ENCODE assay signal across 9 mouse cellular contexts in genomic region chr7:139077283-139077682, GRCm38 (mm10). TPM values are rescaled to one million over a fixed set of nuclear protein-coding genes. Genes with fewer than 3 reads are reported as not detected.
DNase-seq lines count a peak whose midpoint lies in the region; ATAC-seq lines count a peak whose summit lies in the region.
"Had no signal": no experiment of that assay in that cellular context is flagged by ENCODE, and none has a peak within 500 bp of the region (broad histone marks: within the 10 kb centered on the region; RNA-seq: fewer than 3 reads in every experiment).

No protein-coding gene starts in this region.

- H3K27ac ChIP-seq in liver, embryonic 12.5 days: no peak overlapping the region
- H3K27ac ChIP-seq in forebrain, embryonic 14.5 days (ENCODE audit: low read depth, low read length): 0 out of 2 replicates have a peak overlapping the region, but pooled peaks have one; percentile 24
- H3K27ac ChIP-seq in limb, embryonic 15.5 days: peak overlapping the region; percentile 27
- peak overlapping the region; percentile 48 for H3K27ac ChIP-seq in stomach, embryonic 16.5 days (ENCODE audit: low read length)

- peak; percentile 8 for DNase-seq in liver
- DNase-seq in forebrain, embryonic 14.5 days (ENCODE audit: low spot score): peak; percentile 67
- DNase-seq in thymus, postnatal 0 days (ENCODE audit: low spot score): no peak
- DNase-seq in layer of hippocampus, adult 9-11 months: no peak
- DNase-seq in left cerebral cortex, postnatal 36 days (ENCODE audit: low spot score in 2 of 2): no peak
- DNase-seq: heart, adult 18-20 months had no signal

- intact Hi-C loops in left cerebral cortex, postnatal 36 days (cut with DNase I): no loop called here

- ATAC-seq in liver, embryonic 12.5 days: no peak
- peak; percentile 45 for ATAC-seq in forebrain, embryonic 14.5 days
- ATAC-seq in limb, embryonic 15.5 days (ENCODE audit: insufficient number of reproducible peaks, low FRiP score, low TSS enrichment, low read depth): peak; percentile 30; the same call in 1 of the 2 replicates
- peak; percentile 51 for ATAC-seq in stomach, embryonic 16.5 days (ENCODE audit: insufficient read depth, low FRiP score)

- peaks cover 13% of the 10 kb centered on the region; the same call in 1 of the 2 replicates for H3K27me3 ChIP-seq in liver, embryonic 12.5 days (replicated peaks)
- no peaks in the 10 kb centered on the region for H3K27me3 ChIP-seq in forebrain, embryonic 14.5 days (replicated peaks; ENCODE audit: control insufficient read depth, insufficient read depth, low read length)
- no peaks in the 10 kb centered on the region for H3K27me3 ChIP-seq in limb, embryonic 15.5 days
- no peaks in the 10 kb centered on the region for H3K27me3 ChIP-seq in stomach, embryonic 16.5 days (ENCODE audit: control insufficient read depth, insufficient read depth, low read length)

- no peak overlapping the region for H3K4me2 ChIP-seq in liver, embryonic 12.5 days
- H3K4me2 ChIP-seq in forebrain, embryonic 14.5 days (ENCODE audit: low read length): no peak overlapping the region
- no peak overlapping the region for H3K4me2 ChIP-seq in limb, embryonic 15.5 days
- H3K4me2 ChIP-seq in stomach, embryonic 16.5 days (ENCODE audit: low read depth, low read length): no peak overlapping the region

- no peaks in the 10 kb centered on the region for H3K36me3 ChIP-seq in liver, embryonic 12.5 days
- no peaks in the 10 kb centered on the region for H3K36me3 ChIP-seq in forebrain, embryonic 14.5 days (ENCODE audit: control insufficient read depth, insufficient read depth, low read length)
- no peaks in the 10 kb centered on the region for H3K36me3 ChIP-seq in limb, embryonic 15.5 days
- no peaks in the 10 kb centered on the region for H3K36me3 ChIP-seq in stomach, embryonic 16.5 days (ENCODE audit: control insufficient read depth, insufficient read depth, low read length)

- no peaks in the 10 kb centered on the region for H3K9me3 ChIP-seq in liver, embryonic 12.5 days (replicated peaks)
- no peaks in the 10 kb centered on the region for H3K9me3 ChIP-seq in forebrain, embryonic 14.5 days (replicated peaks; ENCODE audit: control insufficient read depth, low read length)
- no peaks in the 10 kb centered on the region for H3K9me3 ChIP-seq in limb, embryonic 15.5 days
- H3K9me3 ChIP-seq in stomach, embryonic 16.5 days (replicated peaks; ENCODE audit: control insufficient read depth, low read length): no peaks in the 10 kb centered on the region

- no peak overlapping the region for H3K4me3 ChIP-seq in liver, embryonic 12.5 days
- no peak overlapping the region for H3K4me3 ChIP-seq in forebrain, embryonic 14.5 days (ENCODE audit: low read depth, low read length)
- no peak overlapping the region for H3K4me3 ChIP-seq in limb, embryonic 15.5 days
- H3K4me3 ChIP-seq in stomach, embryonic 16.5 days (replicated peaks; ENCODE audit: low read length): no peak overlapping the region

- H3K9ac ChIP-seq in liver, embryonic 12.5 days: no peak overlapping the region
- H3K9ac ChIP-seq in forebrain, embryonic 14.5 days (ENCODE audit: low read length): 0 out of 2 replicates have a peak overlapping the region, but pooled peaks have one; percentile 25
- no peak overlapping the region for H3K9ac ChIP-seq in limb, embryonic 15.5 days
- H3K9ac ChIP-seq in stomach, embryonic 16.5 days (ENCODE audit: low read length): peak overlapping the region; percentile 36; the same call in 1 of the 2 replicates

- no peaks in the 10 kb centered on the region for H3K4me1 ChIP-seq in liver, embryonic 12.5 days
- peaks cover 29% of the 10 kb centered on the region for H3K4me1 ChIP-seq in forebrain, embryonic 14.5 days (ENCODE audit: control insufficient read depth, insufficient read depth, low read length)
- H3K4me1 ChIP-seq in limb, embryonic 15.5 days: peaks cover 22% of the 10 kb centered on the region
- H3K4me1 ChIP-seq in stomach, embryonic 16.5 days (ENCODE audit: control insufficient read depth, insufficient read depth, low read length): peaks cover 8% of the 10 kb centered on the region; the same call in 1 of the 2 replicates

- WGBS in liver, embryonic 12.5 days (ENCODE audit: insufficient replicate concordance): 22% methylated on average over 7 of the region's 7 CpGs
- 9% methylated on average over 7 of the region's 7 CpGs for WGBS in forebrain, embryonic 14.5 days
- WGBS in limb, embryonic 15.5 days: 20% methylated on average over 7 of the region's 7 CpGs
- 16% methylated on average over 7 of the region's 7 CpGs for WGBS in stomach, embryonic 16.5 days

RNA-seq across cellular contexts. Expression of gene Dpysl4, which starts 8.5 kb away (rescaled TPM):
- polyA plus RNA-seq in liver, embryonic 12.5 days (2016; fragmentation: Nextera tagmentation; extraction: Ambion mirVana): 0.86 and 1.2 TPM in 2 replicates
- 123 and 141 TPM in 2 replicates for polyA plus RNA-seq in forebrain, embryonic 14.5 days (2014; fragmentation: Nextera tagmentation; extraction: Ambion mirVana)
- 14.8 and 15.7 TPM in 2 replicates for polyA plus RNA-seq in limb, embryonic 15.5 days (2015; fragmentation: Nextera tagmentation; extraction: Ambion mirVana)
- 13.3 and 13.6 TPM in 2 replicates for polyA plus RNA-seq in stomach, embryonic 16.5 days (2015; fragmentation: Nextera tagmentation; extraction: Ambion mirVana)
- 0.13 and 0.22 TPM in 2 replicates for polyA plus RNA-seq in thymus, postnatal 0 days (2015; fragmentation: Nextera tagmentation; extraction: Ambion mirVana)
- 10 to 100 TPM; 55.3 to 56.0 TPM for total RNA-seq in left cerebral cortex, postnatal 36 days (2021)

Comparison
In these comparisons a context has a peak if more than half of its experiments do, and no peak if none do; other contexts are left out.
1. DNase-seq: peak in liver (single experiment) and forebrain, embryonic 14.5 days (single experiment); none in thymus, postnatal 0 days (single experiment), layer of hippocampus, adult 9-11 months (single experiment) and left cerebral cortex, postnatal 36 days (0 of 2).
2. H3K9ac ChIP-seq: peak in forebrain, embryonic 14.5 days (single experiment) and stomach, embryonic 16.5 days (single experiment); none in liver, embryonic 12.5 days (single experiment) and limb, embryonic 15.5 days (single experiment).